13 mouse cellular contexts compared by ENCODE assay signal in the genomic region with DNA sequence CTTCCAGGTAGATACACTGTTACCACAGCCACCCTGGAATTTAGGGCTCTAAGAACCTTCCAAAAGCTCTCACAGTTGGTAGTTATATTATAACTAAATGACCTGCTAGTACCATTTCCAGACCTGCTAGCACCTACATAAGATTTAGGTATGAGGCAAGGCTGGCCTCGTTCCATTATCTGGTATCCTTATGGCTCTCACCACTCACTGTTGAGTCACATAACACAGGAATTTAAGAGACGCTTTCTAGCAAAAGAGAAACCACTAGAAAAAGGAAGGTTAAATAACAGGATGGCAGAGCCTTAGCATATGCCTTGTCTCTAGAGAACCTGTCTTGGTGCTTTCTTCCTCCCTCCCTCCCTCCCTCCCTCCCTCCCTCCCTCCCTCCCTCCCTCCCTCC.
"Had no signal": no experiment of that assay in that cellular context is flagged by ENCODE, and none has a peak within 500 bp of the region (broad histone marks: within the 10 kb centered on the region; RNA-seq: fewer than 3 reads in every experiment).

No protein-coding gene starts in this region.

- H3K27ac ChIP-seq: limb, embryonic 12.5 days; limb, embryonic 15.5 days; liver, embryonic 14.5 days; macrophage had no signal

- H3K36me3 ChIP-seq: limb, embryonic 12.5 days; limb, embryonic 15.5 days had no signal

- H3K4me1 ChIP-seq: limb, embryonic 12.5 days; limb, embryonic 15.5 days had no signal

- ATAC-seq: liver, postnatal 0 days; lung, postnatal 0 days had no signal

- H3K9me3 ChIP-seq: limb, embryonic 12.5 days; limb, embryonic 15.5 days had no signal

- H3K27me3 ChIP-seq: limb, embryonic 12.5 days; limb, embryonic 15.5 days had no signal

- DNase-seq: kidney, adult 9 months; kidney, postnatal 14 days; kidney, postnatal 4 days; left cerebral cortex, postnatal 4 days; liver, postnatal 0 days; lung, embryonic 14.5 days; midbrain, embryonic 14.5 days; thymus, postnatal 25 days had no signal

- H3K4me3 ChIP-seq: limb, embryonic 12.5 days; limb, embryonic 15.5 days had no signal
